Mouse (Mus musculus): ENCODE measurements around the gene Dpf3.

DNA sequence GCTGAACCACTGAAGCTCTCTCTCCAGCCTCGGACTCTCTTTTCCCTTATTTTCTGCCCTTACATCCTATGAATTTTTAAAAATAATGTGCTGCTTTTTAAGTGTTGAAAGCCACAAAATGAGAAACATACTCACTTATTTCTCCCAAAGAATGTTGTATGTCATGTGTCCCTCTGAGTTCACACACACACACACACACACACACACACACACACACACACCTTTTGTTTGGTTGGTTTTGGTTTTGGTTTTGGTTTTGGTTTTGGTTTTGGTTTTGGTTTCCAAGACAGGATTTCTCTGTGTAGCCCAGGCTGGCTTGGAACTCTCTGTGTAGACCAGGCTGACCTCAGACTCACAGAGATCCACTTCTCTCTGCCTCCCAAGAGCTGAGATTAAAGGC is 37.0 kb downstream of the Dpf3 start:
- TF ChIP-seq CTCF (IDR thresholded peaks at IDR 0.05; ENCODE audit: low read depth) (no peak), EP300 (IDR thresholded peaks at IDR 0.05; ENCODE audit: low read depth) (no peak)
